Mouse (Mus musculus) liver, postnatal 0 days (tissue): ENCODE results near the gene Ankmy1. TPM values are rescaled to one million over a fixed set of nuclear protein-coding genes. Genes with fewer than 3 reads are reported as not detected.

Experiments used
- ATAC-seq: fragments of 200-750 bp; cut with Nextera tagmentation; 2 replicates; pipeline ENCODE4 v1.8.0; 2017; ENCODE audit warnings: mild to moderate bottlenecking, moderate library complexity
- DNase-seq: peaks from one replicate; pipeline ENCODE4 v3.0.0-alpha.2; 2016
- H3K27ac ChIP-seq: fragments of 300-500 bp; sonication (generic); 2 replicates; pipeline ENCODE4 v1.5.1; 2014; ENCODE audit warnings: antibody characterized with exemption, moderate library complexity, mild to moderate bottlenecking, low read depth
- H3K27me3 ChIP-seq: fragments of 300-500 bp; sonication (generic); 2 replicates; pipeline ENCODE4 v1.6.1; 2014; ENCODE audit warnings: low read length, control low read depth, mixed read lengths; ENCODE audit not compliant: insufficient read depth
- H3K36me3 ChIP-seq: fragments of 300-500 bp; sonication (generic); replicated peaks from 2 replicates; pipeline ENCODE4 v1.6.1; 2014; ENCODE audit warnings: mild to moderate bottlenecking, control low read depth, low read length, moderate library complexity, mixed read lengths; ENCODE audit not compliant: insufficient read depth
- H3K4me1 ChIP-seq: fragments of 300-500 bp; sonication (generic); 2 replicates; pipeline ENCODE4 v1.6.1; 2014; ENCODE audit warnings: antibody characterized with exemption, mild to moderate bottlenecking, control low read depth; ENCODE audit not compliant: insufficient read depth
- H3K4me2 ChIP-seq: fragments of 300-500 bp; sonication (generic); 2 replicates; pipeline ENCODE4 v1.6.1; 2014; ENCODE audit warnings: low read depth, mild to moderate bottlenecking, low read length, moderate library complexity, mixed read lengths
- H3K4me3 ChIP-seq: fragments of 300-500 bp; sonication (generic); 2 replicates; pipeline ENCODE4 v1.5.1; 2014; ENCODE audit warnings: low read depth, low read length
- H3K9ac ChIP-seq: fragments of 300-500 bp; sonication (generic); replicated peaks from 2 replicates; pipeline ENCODE4 v1.6.1; 2014; ENCODE audit warnings: mild to moderate bottlenecking, moderate library complexity
- H3K9me3 ChIP-seq: fragments of 300-500 bp; sonication (generic); 2 replicates; pipeline ENCODE4 v1.6.1; 2016; ENCODE audit warnings: mild to moderate bottlenecking, control low read depth, low read length, mixed read lengths
- CTCF ChIP-seq: sonication (generic); IDR thresholded peaks from 2 replicates; pipeline ENCODE4 v1.5.1; 2016; ENCODE audit warnings: antibody characterized with exemption, low read depth
- EP300 ChIP-seq: IDR thresholded peaks from 2 replicates; pipeline ENCODE4 v1.6.1; 2016; ENCODE audit warnings: antibody characterized with exemption, low read depth, mild to moderate bottlenecking
- WGBS: fragments of 180-500 bp; shearing (Covaris S2); extraction: QIAGEN DNeasy Blood & Tissue Kit; methylation state at CpG from one replicate; pipeline ENCODE4 v1.1.7; 2014; ENCODE audit not compliant: insufficient replicate concordance; 5-methylcytosine and 5-hydroxymethylcytosine counted together
- polyA plus RNA-seq: library from polyadenylated mRNA; unstranded; fragments of >200 nt; fragmentation: Nextera tagmentation; extraction: Ambion mirVana; gene quantifications from 2 replicates; pipeline ENCODE4 v1.2.1, GENCODE M21; 2015

The Ankmy1 gene
- polyA plus RNA-seq, 1 experiment from 2014 or later: 0.05 TPM

DNA sequence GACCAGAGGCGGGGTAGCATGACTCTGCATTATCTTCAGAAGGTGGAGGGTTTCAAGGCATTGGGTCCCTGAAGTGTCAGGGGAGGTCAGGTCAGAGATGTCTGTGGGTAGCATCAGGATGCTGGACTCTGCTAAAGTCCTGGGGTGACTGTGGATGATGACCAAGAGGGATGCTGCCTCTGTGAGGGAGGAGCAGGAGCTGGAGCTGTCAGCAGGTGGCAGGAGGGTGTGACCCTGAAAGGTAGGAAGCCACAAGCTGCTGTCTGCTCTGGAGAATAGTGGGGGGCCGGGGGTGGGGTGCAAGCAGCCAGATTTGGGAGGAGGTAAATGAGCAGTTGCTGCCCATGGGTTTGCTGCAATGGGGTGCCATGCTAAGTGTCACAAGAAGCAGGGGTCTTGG lies 53.2 kb downstream of the Ankmy1 start:
- peaks cover 24% of the 10 kb centered on the region for H3K27me3 ChIP-seq
- no peak overlapping the region for H3K9ac ChIP-seq
- H3K9me3 ChIP-seq: no peaks in the 10 kb centered on the region
- H3K36me3 ChIP-seq: no peaks in the 10 kb centered on the region
- H3K4me1 ChIP-seq: peaks cover 3% of the 10 kb centered on the region; the same call in 1 of the 2 replicates
- TF ChIP-seq CTCF: 0 out of 2 replicates have a peak, but pooled peaks have one; percentile 8
- TF ChIP-seq EP300: no peak
- no peak overlapping the region for H3K27ac ChIP-seq
- DNase-seq (peak; percentile 42), ATAC-seq (no peak)
- no peak overlapping the region for H3K4me2 ChIP-seq
- no peak overlapping the region for H3K4me3 ChIP-seq
- 56% methylated on average over 2 of the region's 2 CpGs for WGBS

DNA sequence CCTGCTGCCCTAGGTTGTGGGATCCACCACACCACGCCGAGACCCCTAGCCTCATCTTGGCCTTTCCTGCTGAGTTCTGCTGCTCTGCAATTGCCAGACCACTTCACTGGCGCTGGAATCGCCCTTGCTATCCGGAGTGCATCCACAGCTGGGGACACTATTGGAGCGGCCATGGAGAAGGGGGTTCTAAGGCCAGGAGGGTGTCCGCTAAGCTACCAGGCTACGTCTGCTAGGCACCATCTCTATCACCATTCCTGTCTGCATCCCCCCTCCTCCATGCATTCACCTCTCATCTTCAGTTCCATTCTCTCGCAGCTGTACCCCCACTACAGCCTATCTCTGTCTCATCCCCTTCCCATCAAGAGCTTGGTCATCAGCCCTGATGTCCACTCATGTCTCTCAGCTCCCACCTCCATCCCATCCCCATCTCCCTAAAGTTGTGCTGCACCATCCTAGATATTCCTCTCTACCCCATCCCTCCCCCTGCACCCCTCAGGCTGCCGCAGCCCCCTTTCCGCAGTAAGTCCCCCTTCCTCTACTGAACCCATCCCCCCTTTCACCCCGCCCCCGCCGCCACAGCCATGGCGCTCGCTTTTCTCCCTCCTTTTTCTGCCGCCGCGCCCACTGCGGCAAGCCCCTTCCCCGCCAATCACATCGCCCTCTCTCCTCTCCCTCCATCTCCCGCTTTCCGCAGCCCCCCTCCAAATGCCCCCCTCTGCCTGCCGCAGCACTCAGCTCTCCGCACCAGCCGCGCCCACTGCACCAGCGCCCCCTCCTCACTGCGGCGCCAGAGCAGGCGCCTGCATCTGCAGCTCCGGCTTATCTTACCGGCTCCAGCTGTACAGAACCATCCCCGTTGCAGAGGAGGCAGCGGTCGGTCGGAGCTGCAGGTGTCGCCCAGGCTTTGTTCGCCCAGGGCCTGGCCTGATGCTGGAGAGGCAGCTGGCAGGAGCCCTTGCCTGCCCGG lies 54.5 kb downstream of the Ankmy1 start:
- 14% methylated on average over 39 of the region's 41 CpGs for WGBS
- Histone ChIP-seq H3K27ac (no peak overlapping the region), H3K4me3 (no peak overlapping the region), H3K9me3 (no peaks in the 10 kb centered on the region), H3K9ac (no peak overlapping the region), H3K36me3 (no peaks in the 10 kb centered on the region), H3K27me3 (peaks cover 24% of the 10 kb centered on the region), H3K4me2 (peak overlapping the region; percentile 18; the same call in 1 of the 2 replicates), H3K4me1 (peaks cover 3% of the 10 kb centered on the region; the same call in 1 of the 2 replicates)
- ATAC-seq: no peak
- no peak for DNase-seq
- no peak for TF ChIP-seq EP300
- TF ChIP-seq CTCF: no peak

DNA sequence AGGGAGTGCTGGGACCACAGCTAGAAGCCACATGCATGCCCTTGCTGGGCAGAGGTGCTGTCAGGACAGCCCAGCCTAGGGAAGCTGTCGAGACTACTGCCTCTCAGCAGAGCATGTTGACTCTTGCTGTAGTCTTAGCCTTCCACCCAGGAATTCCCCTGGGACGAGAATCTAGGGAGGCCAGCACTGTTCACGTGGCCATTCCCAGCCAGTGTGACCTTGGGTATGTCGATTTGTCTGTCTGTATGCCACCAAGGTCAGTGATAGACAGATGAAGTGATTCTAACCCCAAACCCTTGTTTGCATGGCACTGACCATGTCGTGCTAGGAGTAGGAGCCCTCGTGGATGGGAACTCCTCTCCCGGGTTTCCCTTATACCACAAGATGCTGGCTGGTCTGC lies 56.8 kb downstream of the Ankmy1 start:
- Histone ChIP-seq H3K9ac (no peak overlapping the region), H3K36me3 (no peaks in the 10 kb centered on the region), H3K27ac (no peak overlapping the region), H3K4me3 (no peak overlapping the region), H3K4me2 (no peak overlapping the region), H3K27me3 (peaks cover 24% of the 10 kb centered on the region), H3K9me3 (no peaks in the 10 kb centered on the region), H3K4me1 (peaks cover 3% of the 10 kb centered on the region; the same call in 1 of the 2 replicates)
- TF ChIP-seq CTCF (no peak), EP300 (no peak)
- 56% methylated on average over 7 of the region's 7 CpGs for WGBS
- DNase-seq (no peak), ATAC-seq (no peak)

DNA sequence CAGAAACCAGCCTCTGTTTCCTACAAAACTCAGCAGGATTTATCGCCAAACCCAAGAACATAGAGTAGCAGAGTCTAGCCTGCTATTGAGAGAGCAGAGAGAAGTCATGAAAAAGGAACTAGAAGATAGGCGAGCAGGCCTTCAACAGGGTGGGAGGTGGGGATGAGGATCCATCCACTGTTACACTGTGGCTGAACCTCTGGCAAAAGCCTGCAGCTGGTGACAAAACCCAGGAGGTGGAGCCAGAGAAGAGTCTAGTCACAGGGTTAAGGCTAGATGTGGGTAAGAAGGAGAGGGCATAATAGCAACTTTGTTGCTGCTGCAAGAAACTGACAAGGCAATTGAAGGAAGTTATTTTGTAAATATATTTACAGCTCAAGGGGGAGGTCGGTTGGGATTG lies 61.3 kb downstream of the Ankmy1 start:
- H3K4me3 ChIP-seq: no peak overlapping the region
- DNase-seq (no peak), ATAC-seq (no peak)
- TF ChIP-seq EP300 (no peak), CTCF (no peak)
- H3K27me3 ChIP-seq: no peaks in the 10 kb centered on the region
- H3K27ac ChIP-seq: no peak overlapping the region
- H3K9me3 ChIP-seq: no peaks in the 10 kb centered on the region
- H3K9ac ChIP-seq: no peak overlapping the region
- no peak overlapping the region for H3K4me2 ChIP-seq
- no peaks in the 10 kb centered on the region for H3K36me3 ChIP-seq
- H3K4me1 ChIP-seq: no peaks in the 10 kb centered on the region
- 45% methylated on average over 3 of the region's 3 CpGs for WGBS

DNA sequence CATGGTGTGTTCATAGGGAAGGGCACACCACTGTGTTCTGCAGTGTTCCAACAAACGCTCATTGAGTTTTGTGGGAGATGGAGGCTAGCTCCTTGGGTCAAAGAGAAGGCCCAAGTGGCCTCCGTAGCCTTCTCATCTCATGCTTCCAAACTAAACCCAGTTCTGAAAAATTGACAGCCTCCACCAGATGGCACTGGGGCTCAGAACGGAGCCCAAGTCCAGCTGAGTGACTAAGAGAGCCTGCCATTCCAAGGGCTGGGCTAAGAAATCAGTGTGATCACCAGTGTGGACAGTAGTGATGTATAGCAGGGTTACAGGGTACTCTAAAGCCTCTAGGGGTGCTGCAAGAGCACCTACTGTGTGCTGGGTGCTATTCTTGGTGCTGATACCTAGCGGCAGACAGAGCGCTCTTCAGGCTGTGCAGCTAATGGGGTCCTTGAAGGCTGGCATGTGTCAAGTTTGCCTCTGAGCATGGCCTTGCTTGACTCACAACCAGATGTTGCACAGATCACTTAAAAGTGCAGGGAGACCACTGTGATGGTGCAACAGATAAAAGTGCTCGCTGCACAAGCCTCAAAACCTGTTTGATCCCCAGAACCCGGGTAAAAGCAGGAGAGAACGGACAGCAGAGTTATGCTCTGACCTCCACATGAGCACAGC lies 62.3 kb downstream of the Ankmy1 start:
- DNase-seq (no peak), ATAC-seq (no peak)
- Histone ChIP-seq H3K27me3 (no peaks in the 10 kb centered on the region), H3K9me3 (no peaks in the 10 kb centered on the region), H3K36me3 (no peaks in the 10 kb centered on the region), H3K27ac (no peak overlapping the region), H3K4me3 (no peak overlapping the region), H3K9ac (no peak overlapping the region), H3K4me2 (no peak overlapping the region), H3K4me1 (no peaks in the 10 kb centered on the region)
- TF ChIP-seq EP300 (no peak), CTCF (0 out of 2 replicates have a peak, but pooled peaks have one; percentile 13)
- 78% methylated on average over 8 of the region's 8 CpGs for WGBS

DNA sequence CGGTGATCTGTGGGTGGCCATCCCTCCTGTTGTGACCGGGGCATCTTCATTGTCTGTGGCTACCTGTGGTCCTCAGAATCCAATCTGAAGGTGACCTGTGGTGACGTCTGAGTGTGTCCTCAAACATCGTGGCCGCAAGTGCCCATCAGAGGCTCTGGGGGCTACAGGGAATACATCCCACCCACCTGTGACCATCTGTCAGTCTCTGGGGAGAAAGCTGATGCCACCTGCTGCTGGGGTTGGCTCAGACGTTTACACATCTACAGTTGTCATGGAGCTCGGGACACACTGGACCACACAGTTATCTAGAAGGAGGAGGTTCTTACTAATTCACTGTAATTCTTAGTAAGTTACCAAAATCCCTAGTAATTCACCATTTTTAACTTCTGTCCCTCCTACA lies 63.5 kb downstream of the Ankmy1 start:
- no peaks in the 10 kb centered on the region for H3K4me1 ChIP-seq
- H3K9me3 ChIP-seq: no peaks in the 10 kb centered on the region
- DNase-seq: no peak
- no peak overlapping the region for H3K9ac ChIP-seq
- H3K27me3 ChIP-seq: no peaks in the 10 kb centered on the region
- TF ChIP-seq EP300 (no peak), CTCF (no peak)
- H3K27ac ChIP-seq: no peak overlapping the region
- WGBS: 70% methylated on average over 7 of the region's 7 CpGs
- H3K4me2 ChIP-seq: no peak overlapping the region
- H3K4me3 ChIP-seq: no peak overlapping the region
- no peaks in the 10 kb centered on the region for H3K36me3 ChIP-seq
- ATAC-seq: no peak
